Mouse (Mus musculus): Measurements from ENCODE around the gene Gm7714.
"Not testable (repeated sequence)": the region's sequence is repeated elsewhere in the genome, so short reads cannot be mapped to it uniquely, and the experiment has no call there.

The Gm7714 gene

DNA sequence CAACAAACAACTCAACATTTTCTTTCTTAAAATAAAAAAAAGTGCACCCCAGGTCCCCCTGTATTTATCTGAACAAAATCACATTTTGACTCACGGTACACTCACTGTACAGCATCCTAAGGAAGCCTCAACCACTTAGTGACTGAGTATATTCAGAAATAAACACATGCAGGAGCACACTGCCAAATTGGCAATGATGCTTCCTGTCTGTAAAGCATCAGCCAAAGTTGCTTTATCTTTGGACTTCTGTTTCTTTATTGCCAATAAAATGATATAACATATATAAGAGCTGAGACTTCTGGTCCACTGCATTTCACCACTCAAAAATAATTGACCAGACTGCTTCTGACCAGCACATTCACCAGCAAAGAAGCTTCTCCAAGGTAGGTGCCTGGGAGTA lies at the start of gene Gm7714:
Gm7714 (plus strand) TSS at position 301 of the 400 bp plus-strand sequence.
- DNase-seq (ENCODE audit: low spot score): no peak

DNA sequence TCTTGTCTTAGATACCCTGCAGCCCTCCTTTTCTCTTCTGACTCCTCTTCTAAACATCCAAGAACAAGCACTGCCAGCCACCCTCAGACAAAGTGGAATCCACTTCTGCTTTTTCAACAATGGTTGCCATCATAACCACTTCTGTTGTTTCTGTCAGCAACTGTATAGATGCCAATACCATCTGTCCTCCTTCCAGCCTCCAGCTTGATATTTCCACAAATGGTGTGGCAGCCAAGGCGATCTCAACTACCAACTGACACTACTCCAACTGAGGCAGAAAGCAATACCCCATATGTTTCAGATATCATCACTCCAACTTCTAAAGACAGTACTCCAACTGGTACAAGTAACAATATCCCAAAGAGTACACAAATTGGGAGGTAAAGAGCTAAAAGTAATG lies 12.2 kb upstream of the Gm7714 start:
- DNase-seq (ENCODE audit: low spot score): no peak

DNA sequence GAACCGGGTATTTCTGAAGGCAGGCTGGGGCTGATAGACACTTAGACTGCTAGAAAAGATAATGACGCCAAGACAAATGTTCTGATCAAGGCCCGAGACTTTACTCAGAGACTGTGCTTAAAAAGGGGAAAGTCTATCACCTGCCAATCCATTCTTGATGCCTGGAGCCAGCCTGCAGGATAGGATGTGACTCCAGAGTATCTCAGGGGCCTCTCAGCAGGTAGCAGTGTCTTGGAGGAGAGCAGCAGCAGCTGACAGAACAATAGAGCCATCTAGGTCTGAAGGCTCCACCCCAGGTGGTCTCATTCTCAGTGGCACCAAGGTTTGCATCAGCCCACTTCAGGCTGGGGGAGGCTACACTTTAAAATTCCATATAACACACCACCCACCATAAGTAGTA lies 42.6 kb downstream of the Gm7714 start:
- DNase-seq (ENCODE audit: low spot score): not testable (repeated sequence)

DNA sequence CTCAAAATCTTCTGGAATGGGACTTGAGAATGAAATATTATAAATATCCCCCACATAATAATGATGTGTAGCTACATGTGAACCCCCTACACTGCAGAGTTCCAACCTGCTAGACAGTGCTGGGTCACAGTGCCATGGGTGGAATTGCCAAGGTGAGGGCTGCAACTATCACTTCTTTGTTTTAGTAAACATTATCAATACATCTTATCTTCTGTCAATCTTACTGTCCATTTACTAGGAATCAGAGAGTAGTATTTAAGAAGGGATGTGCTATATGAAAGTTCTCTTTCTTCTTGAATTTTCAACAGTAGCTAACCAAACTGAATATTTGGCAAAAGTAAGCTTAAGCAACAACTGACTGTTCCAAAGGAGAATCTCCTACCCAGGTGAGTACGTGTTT lies 48.3 kb downstream of the Gm7714 start, which contains the start of gene Prol1:
Prol1 (plus strand) TSS at position 301 of the 400 bp plus-strand sequence.
- DNase-seq (ENCODE audit: low spot score): no peak
